Mouse (Mus musculus): ENCODE measurements around the gene Isl2.

Isl2 gene

GRCm38 (mm10) chr9:55581414-55581813 is 42.9 kb downstream of the Isl2 start:
- Histone ChIP-seq H3K27me3 (ENCODE audit: control insufficient read depth, insufficient read depth, low read length, poor library complexity, severe bottlenecking) (no peaks in the 10 kb centered on the region), H3K36me3 (ENCODE audit: control insufficient read depth, insufficient read depth, low read length, poor library complexity, severe bottlenecking) (no peaks in the 10 kb centered on the region)
- DNase-seq (ENCODE audit: low read depth, low spot score) = no peak

GRCm38 (mm10) chr9:55586141-55586540 is 47.7 kb downstream of the Isl2 start:
- H3K27me3 ChIP-seq (ENCODE audit: control insufficient read depth, insufficient read depth, low read length, poor library complexity, severe bottlenecking) = no peaks in the 10 kb centered on the region
- H3K36me3 ChIP-seq (ENCODE audit: control insufficient read depth, insufficient read depth, low read length, poor library complexity, severe bottlenecking) = no peaks in the 10 kb centered on the region
- no peak for DNase-seq (ENCODE audit: low read depth, low spot score)

All from splenic B cell, adult 2 months (primary cell).